Mouse (Mus musculus) brain, embryonic 14.5 days (tissue): ENCODE results near the gene Pam.

ENCODE experiments used
- CTCF ChIP-seq: fragments of 200-500 bp; IDR thresholded peaks from 2 replicates; pipeline ENCODE4 v1.5.1; 2012; ENCODE audit warnings: inconsistent platforms, mild to moderate bottlenecking, moderate library complexity, borderline replicate concordance; ENCODE audit not compliant: insufficient read depth, insufficient read length; ENCODE audit errors: extremely low read depth
- POLR2A ChIP-seq: fragments of 200-500 bp; IDR thresholded peaks from 2 replicates; pipeline ENCODE4 v1.6.1; 2012; ENCODE audit warnings: mild to moderate bottlenecking, inconsistent platforms, borderline replicate concordance; ENCODE audit not compliant: poor library complexity, insufficient read depth, insufficient read length, severe bottlenecking; ENCODE audit errors: extremely low read depth

- TF ChIP-seq CTCF, result no peak
- no peak for TF ChIP-seq POLR2A
These were observed 173.1 kb downstream of the Pam start for GRCm38 (mm10) chr1:97922395-97922794.
